Mouse (Mus musculus) ES-Bruce4 (cell line): ENCODE results near the gene Glo1.

Experiments
- CTCF ChIP-seq: IDR thresholded peaks from one replicate; pipeline ENCODE4 v1.8.1; 2011; ENCODE audit warnings: low read depth, low read length
- EP300 ChIP-seq: IDR thresholded peaks from 2 replicates; pipeline ENCODE4 v1.6.1; 2011; ENCODE audit warnings: low read depth, low read length; ENCODE audit not compliant: insufficient read depth
- POLR2A ChIP-seq: IDR thresholded peaks from one replicate; pipeline ENCODE4 v1.8.1; 2011; ENCODE audit warnings: low read length; ENCODE audit not compliant: insufficient read depth

- TF ChIP-seq POLR2A (no peak), EP300 (no peak), CTCF (no peak)
These were observed 87.6 kb downstream of the Glo1 start for GRCm38 (mm10) chr17:30539098-30539497.
